ENCODE assay signal across 14 mouse cellular contexts in the genomic region with DNA sequence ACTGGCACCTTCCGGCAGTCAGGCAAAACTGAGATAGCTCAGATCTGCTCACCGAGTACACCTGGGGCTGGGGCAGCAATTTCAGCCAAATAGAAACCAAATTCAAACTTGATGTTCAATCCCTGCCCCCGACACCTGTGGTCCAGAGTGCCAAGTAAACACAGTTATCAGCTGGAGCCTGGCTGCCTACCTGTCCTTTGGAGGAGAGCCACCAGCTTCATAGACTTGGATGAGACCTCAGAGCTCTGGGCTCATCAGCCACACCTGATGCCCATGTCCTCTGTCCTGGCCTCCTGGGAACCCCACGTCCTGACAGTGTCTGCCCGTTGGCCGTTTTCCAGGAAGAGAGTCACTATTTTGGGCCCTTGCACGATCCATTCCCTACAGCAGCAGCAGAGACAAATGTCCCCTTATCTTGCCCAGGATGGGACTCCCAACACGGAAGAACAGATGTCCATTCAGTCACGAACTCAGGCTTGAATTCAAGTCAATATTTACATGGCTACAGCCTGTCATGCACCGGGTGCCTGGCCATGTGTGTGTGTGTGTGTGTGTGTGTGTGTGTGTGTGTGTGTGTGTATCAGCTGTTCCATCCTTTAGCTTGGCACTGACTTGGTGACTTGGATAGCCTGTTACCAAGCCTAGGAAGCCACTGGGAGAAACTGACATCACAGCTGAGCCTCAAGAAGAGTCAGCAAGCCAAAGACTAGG. TPM values are rescaled to one million over a fixed set of nuclear protein-coding genes. Genes with fewer than 3 reads are reported as not detected.
DNase-seq lines count a peak whose midpoint lies in the region; ATAC-seq and TF ChIP-seq lines count a peak whose summit lies in the region.
"Had no signal": no experiment of that assay in that cellular context is flagged by ENCODE, and none has a peak within 500 bp of the region (broad histone marks: within the 10 kb centered on the region; RNA-seq: fewer than 3 reads in every experiment).

No protein-coding gene starts in this region.

- H3K27ac ChIP-seq in intestine, embryonic 14.5 days (ENCODE audit: low read depth), result no peak overlapping the region
- no peak overlapping the region for H3K27ac ChIP-seq in intestine, postnatal 0 days (ENCODE audit: low read depth, low read length)
- H3K27ac ChIP-seq in forebrain, postnatal 0 days (ENCODE audit: low read depth, low read length), result peak overlapping the region; percentile 36
- peak overlapping the region; percentile 83 for H3K27ac ChIP-seq in midbrain, embryonic 13.5 days

- H3K4me2 ChIP-seq in intestine, embryonic 14.5 days (ENCODE audit: low read length), result no peak overlapping the region
- no peak overlapping the region for H3K4me2 ChIP-seq in intestine, postnatal 0 days (replicated peaks; ENCODE audit: low read depth)
- no peak overlapping the region for H3K4me2 ChIP-seq in forebrain, postnatal 0 days (ENCODE audit: low read depth)
- H3K4me2 ChIP-seq in midbrain, embryonic 13.5 days (replicated peaks), result no peak overlapping the region

- 0 out of 2 replicates have a peak, but pooled peaks have one; percentile 41 for ATAC-seq in intestine, embryonic 14.5 days (replicated peaks; ENCODE audit: low FRiP score, low TSS enrichment, low read depth)
- ATAC-seq in intestine, postnatal 0 days, result no peak
- ATAC-seq in forebrain, postnatal 0 days, result peak; percentile 34
- no peak for ATAC-seq in midbrain, embryonic 13.5 days
- ATAC-seq in CD4-positive, CD25-positive, alpha-beta regulatory T cell, adult 4 months, result no peak
- ATAC-seq: lung, postnatal 0 days had no signal

- no peaks in the 10 kb centered on the region for H3K27me3 ChIP-seq in intestine, embryonic 14.5 days (replicated peaks; ENCODE audit: control insufficient read depth, insufficient read depth, low read length)
- no peaks in the 10 kb centered on the region for H3K27me3 ChIP-seq in intestine, postnatal 0 days (replicated peaks; ENCODE audit: control insufficient read depth, insufficient read depth, low read length)
- H3K27me3 ChIP-seq in forebrain, postnatal 0 days (ENCODE audit: insufficient read depth, low read length), result no peaks in the 10 kb centered on the region
- no peaks in the 10 kb centered on the region for H3K27me3 ChIP-seq in midbrain, embryonic 13.5 days

- H3K36me3 ChIP-seq in intestine, embryonic 14.5 days (ENCODE audit: control insufficient read depth, insufficient read depth, low read length), result no peaks in the 10 kb centered on the region
- H3K36me3 ChIP-seq in intestine, postnatal 0 days (ENCODE audit: control insufficient read depth, insufficient read depth), result no peaks in the 10 kb centered on the region
- H3K36me3 ChIP-seq in forebrain, postnatal 0 days (ENCODE audit: insufficient read depth), result peaks cover 5% of the 10 kb centered on the region; the same call in 1 of the 2 replicates
- peaks cover 4% of the 10 kb centered on the region; the same call in 1 of the 2 replicates for H3K36me3 ChIP-seq in midbrain, embryonic 13.5 days

- H3K9me3 ChIP-seq in intestine, embryonic 14.5 days (ENCODE audit: control insufficient read depth, low read length), result no peaks in the 10 kb centered on the region
- H3K9me3 ChIP-seq in intestine, postnatal 0 days (ENCODE audit: control insufficient read depth), result no peaks in the 10 kb centered on the region
- H3K9me3 ChIP-seq in forebrain, postnatal 0 days (ENCODE audit: low read length), result no peaks in the 10 kb centered on the region
- no peaks in the 10 kb centered on the region for H3K9me3 ChIP-seq in midbrain, embryonic 13.5 days

- 66% methylated on average over 10 of the region's 10 CpGs for WGBS in intestine, embryonic 14.5 days
- 41% methylated on average over 10 of the region's 10 CpGs for WGBS in intestine, postnatal 0 days
- WGBS in forebrain, postnatal 0 days, result 58% methylated on average over 10 of the region's 10 CpGs
- 74% methylated on average over 10 of the region's 10 CpGs for WGBS in midbrain, embryonic 13.5 days

- H3K4me1 ChIP-seq in intestine, embryonic 14.5 days (replicated peaks; ENCODE audit: control insufficient read depth, insufficient read depth, low read length), result peaks cover 9% of the 10 kb centered on the region; the same call in 1 of the 2 replicates
- H3K4me1 ChIP-seq in intestine, postnatal 0 days (replicated peaks; ENCODE audit: control insufficient read depth, insufficient read depth, low read length), result no peaks in the 10 kb centered on the region
- 0 out of 2 replicates have a peak, but pooled peaks cover 3% of the 10 kb centered on the region for H3K4me1 ChIP-seq in forebrain, postnatal 0 days (ENCODE audit: insufficient read depth)
- H3K4me1 ChIP-seq in midbrain, embryonic 13.5 days (replicated peaks), result peaks cover 70% of the 10 kb centered on the region

- no peak overlapping the region for H3K4me3 ChIP-seq in intestine, embryonic 14.5 days (ENCODE audit: low read depth, low read length)
- H3K4me3 ChIP-seq in intestine, postnatal 0 days (ENCODE audit: low read depth, low read length), result no peak overlapping the region
- H3K4me3 ChIP-seq in forebrain, postnatal 0 days (ENCODE audit: low read depth, low read length), result no peak overlapping the region
- no peak overlapping the region for H3K4me3 ChIP-seq in midbrain, embryonic 13.5 days (replicated peaks)
- H3K4me3 ChIP-seq: erythroblast, embryonic 14.5 days had no signal

- no peak overlapping the region for H3K9ac ChIP-seq in intestine, embryonic 14.5 days (ENCODE audit: low read length)
- no peak overlapping the region for H3K9ac ChIP-seq in intestine, postnatal 0 days (ENCODE audit: low read depth, low read length)
- no peak overlapping the region for H3K9ac ChIP-seq in forebrain, postnatal 0 days
- H3K9ac ChIP-seq in midbrain, embryonic 13.5 days (replicated peaks), result no peak overlapping the region

- DNase-seq in intestine, embryonic 14.5 days (ENCODE audit: low spot score), result no peak
- DNase-seq in cerebellum, postnatal 25 days, result peak; percentile 36 to 40
- no peak for DNase-seq in forebrain, postnatal 0 days
- DNase-seq in retina, postnatal 1 day, result no peak
- no peak for DNase-seq in kidney, postnatal 36 days
- DNase-seq: heart, postnatal 36 days; kidney, postnatal 25 days; right cerebral cortex, adult 18-20 months; thymus, postnatal 36 days had no signal

- TF ChIP-seq CTCF in intestine, postnatal 0 days (IDR thresholded peaks at IDR 0.05; ENCODE audit: low read depth), result no peak
- no peak for TF ChIP-seq CTCF in forebrain, postnatal 0 days (IDR thresholded peaks at IDR 0.05; ENCODE audit: low read depth)

RNA-seq across cellular contexts. Expression of a gene that starts 32.4 kb away (rescaled TPM):
- polyA plus RNA-seq in intestine, embryonic 14.5 days (2014; fragmentation: Nextera tagmentation; extraction: Ambion mirVana), result 7.7 and 9.5 TPM in 2 replicates
- polyA plus RNA-seq in intestine, postnatal 0 days (2015; fragmentation: Nextera tagmentation; extraction: Ambion mirVana), result 0.77 and 1.7 TPM in 2 replicates
- 80.9 and 91.7 TPM in 2 replicates for total RNA-seq in forebrain, postnatal 0 days (2014; rRNA removed)
- 44.6 and 57.7 TPM in 2 replicates for polyA plus RNA-seq in forebrain, postnatal 0 days (2015; fragmentation: Nextera tagmentation; extraction: Ambion mirVana)
- polyA plus RNA-seq in midbrain, embryonic 13.5 days (2015; fragmentation: Nextera tagmentation; extraction: Ambion mirVana), result 40.5 and 41.6 TPM in 2 replicates
- not detected for polyA plus RNA-seq in CD4-positive, CD25-positive, alpha-beta regulatory T cell, adult 4 months (2017; shearing (Covaris generic))
- polyA plus RNA-seq: erythroblast, embryonic 14.5 days had no signal

RNA-seq across cellular contexts. Expression of a gene that starts 45.6 kb away (rescaled TPM):
- polyA plus RNA-seq in intestine, embryonic 14.5 days (2014; fragmentation: Nextera tagmentation; extraction: Ambion mirVana), result not detected in 2 replicates
- 0.12 and 0.20 TPM in 2 replicates for polyA plus RNA-seq in intestine, postnatal 0 days (2015; fragmentation: Nextera tagmentation; extraction: Ambion mirVana)
- total RNA-seq in forebrain, postnatal 0 days (2014; rRNA removed), result 1.4 and 2.1 TPM in 2 replicates
- 1.1 and 1.3 TPM in 2 replicates for polyA plus RNA-seq in forebrain, postnatal 0 days (2015; fragmentation: Nextera tagmentation; extraction: Ambion mirVana)
- polyA plus RNA-seq in midbrain, embryonic 13.5 days (2015; fragmentation: Nextera tagmentation; extraction: Ambion mirVana), result 0.26 and 0.58 TPM in 2 replicates
- polyA plus RNA-seq in CD4-positive, CD25-positive, alpha-beta regulatory T cell, adult 4 months (2017; shearing (Covaris generic)), result not detected
- total RNA-seq: heart, postnatal 36 days had no signal
- polyA plus RNA-seq: erythroblast, embryonic 14.5 days had no signal

Comparison
In these comparisons a context has a peak if more than half of its experiments do, and no peak if none do; other contexts are left out.
1. ATAC-seq: peak in intestine, embryonic 14.5 days (single experiment) and forebrain, postnatal 0 days (single experiment); none in intestine, postnatal 0 days (single experiment), midbrain, embryonic 13.5 days (single experiment) and CD4-positive, CD25-positive, alpha-beta regulatory T cell, adult 4 months (single experiment).
2. DNase-seq: peak in cerebellum, postnatal 25 days (2 of 2); none in intestine, embryonic 14.5 days (single experiment), forebrain, postnatal 0 days (single experiment), retina, postnatal 1 day (single experiment) and kidney, postnatal 36 days (0 of 2).
3. H3K27ac ChIP-seq: peak in forebrain, postnatal 0 days (single experiment) and midbrain, embryonic 13.5 days (single experiment); none in intestine, embryonic 14.5 days (single experiment) and intestine, postnatal 0 days (single experiment).